ENCODE assay signal across 26 mouse cellular contexts in genomic region chrX:50991324-50991723, GRCm38 (mm10). TPM values are rescaled to one million over a fixed set of nuclear protein-coding genes. Genes with fewer than 3 reads are reported as not detected.
"Had no signal": no experiment of that assay in that cellular context is flagged by ENCODE, and none has a peak within 500 bp of the region (broad histone marks: within the 10 kb centered on the region; RNA-seq: fewer than 3 reads in every experiment).

No protein-coding gene starts in this region.

- H3K27ac ChIP-seq: gastrocnemius, adult 2 months; heart, embryonic 10.5 days; hindbrain, embryonic 10.5 days; hindbrain, embryonic 12.5 days; hindbrain, embryonic 14.5 days; intestine, embryonic 15.5 days; layer of hippocampus, adult 2 months; left cerebral cortex, adult 2 months; limb, embryonic 13.5 days had no signal

- H3K27me3 ChIP-seq: heart, embryonic 12.5 days; hindbrain, embryonic 12.5 days; intestine, embryonic 15.5 days; limb, embryonic 13.5 days had no signal

- H3K4me1 ChIP-seq: heart, embryonic 10.5 days; heart, embryonic 12.5 days; hindbrain, embryonic 10.5 days; hindbrain, embryonic 12.5 days; intestine, embryonic 15.5 days; limb, embryonic 13.5 days had no signal

- H3K4me2 ChIP-seq: heart, embryonic 12.5 days; hindbrain, embryonic 12.5 days; hindbrain, embryonic 14.5 days; intestine, embryonic 15.5 days; limb, embryonic 13.5 days had no signal

- H3K4me3 ChIP-seq: gastrocnemius, adult 2 months; heart, embryonic 10.5 days; heart, embryonic 12.5 days; hindbrain, embryonic 10.5 days; hindbrain, embryonic 12.5 days; intestine, embryonic 15.5 days; layer of hippocampus, adult 2 months; left cerebral cortex, adult 2 months; limb, embryonic 13.5 days had no signal

- H3K9me3 ChIP-seq: heart, embryonic 10.5 days; heart, embryonic 12.5 days; hindbrain, embryonic 10.5 days; hindbrain, embryonic 12.5 days; intestine, embryonic 15.5 days; limb, embryonic 13.5 days had no signal

- H3K9ac ChIP-seq: heart, embryonic 12.5 days; hindbrain, embryonic 12.5 days; hindbrain, embryonic 14.5 days; intestine, embryonic 15.5 days; limb, embryonic 13.5 days had no signal

- DNase-seq: gastrocnemius, adult 2 months; gastrocnemius, postnatal 10 days; gastrocnemius, postnatal 25 days; heart, adult 18-20 months; heart, postnatal 10 days; heart, postnatal 4 days; kidney, adult 18-20 months; kidney, adult 8-10 months; kidney, postnatal 10 days; kidney, postnatal 25 days; kidney, postnatal 4 days; liver had no signal

- ATAC-seq: hindbrain, embryonic 16.5 days; inflammation-experienced regulatory T-cells, adult 6 months; intestine, embryonic 15.5 days; intestine, postnatal 0 days had no signal

- H3K36me3 ChIP-seq: heart, embryonic 10.5 days; heart, embryonic 12.5 days; hindbrain, embryonic 10.5 days; hindbrain, embryonic 12.5 days; intestine, embryonic 15.5 days had no signal

RNA-seq across cellular contexts. Expression of gene Frmd7, which starts 48.8 kb away (rescaled TPM):
- polyA plus RNA-seq: heart, embryonic 14.5 days; hindbrain, embryonic 12.5 days; inflammation-experienced regulatory T-cells, adult 6 months; kidney, embryonic 14.5 days had no signal
